Mouse (Mus musculus) brain, embryonic 14.5 days (tissue): ENCODE data around the gene Tox2.

Source experiments
- CTCF ChIP-seq: fragments of 200-500 bp; IDR thresholded peaks from 2 replicates; pipeline ENCODE4 v1.5.1; 2012; ENCODE audit warnings: inconsistent platforms, mild to moderate bottlenecking, moderate library complexity, borderline replicate concordance; ENCODE audit not compliant: insufficient read depth, insufficient read length; ENCODE audit errors: extremely low read depth
- POLR2A ChIP-seq: fragments of 200-500 bp; IDR thresholded peaks from 2 replicates; pipeline ENCODE4 v1.6.1; 2012; ENCODE audit warnings: mild to moderate bottlenecking, inconsistent platforms, borderline replicate concordance; ENCODE audit not compliant: poor library complexity, insufficient read depth, insufficient read length, severe bottlenecking; ENCODE audit errors: extremely low read depth

DNA sequence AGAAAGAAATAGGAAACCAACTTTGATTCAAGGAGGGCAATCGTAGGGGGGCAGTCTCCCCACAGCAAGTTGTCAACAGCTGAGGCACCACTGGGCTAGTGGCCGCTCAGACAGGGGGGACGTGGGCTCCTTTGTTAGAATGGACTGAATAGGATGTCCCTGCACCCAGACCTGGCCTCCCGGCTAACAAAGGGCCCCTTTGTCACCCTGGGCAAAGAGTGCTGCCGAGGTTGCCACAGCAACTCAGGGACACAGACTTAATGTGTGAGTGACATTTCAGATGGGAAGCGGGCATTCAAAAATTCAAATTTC is 7.1 kb upstream of the Tox2 start:
- TF ChIP-seq POLR2A (no peak), CTCF (no peak)
